Mouse (Mus musculus) inflammation-experienced regulatory T-cells (primary cell): ENCODE results near the gene Zic2. TPM values are rescaled to one million over a fixed set of nuclear protein-coding genes. Genes with fewer than 3 reads are reported as not detected.

Source experiments
- polyA plus RNA-seq, 2 experiments: library from polyadenylated mRNA; unstranded; fragments of 100-300 nt; shearing (Covaris generic); gene quantifications; one replicate each; pipeline ENCODE4 v1.2.1; 2017

Gene Zic2
- polyA plus RNA-seq = 1 to 10 TPM in 1 of 2 experiments, not detected in 1; 1.0 TPM

DNA sequence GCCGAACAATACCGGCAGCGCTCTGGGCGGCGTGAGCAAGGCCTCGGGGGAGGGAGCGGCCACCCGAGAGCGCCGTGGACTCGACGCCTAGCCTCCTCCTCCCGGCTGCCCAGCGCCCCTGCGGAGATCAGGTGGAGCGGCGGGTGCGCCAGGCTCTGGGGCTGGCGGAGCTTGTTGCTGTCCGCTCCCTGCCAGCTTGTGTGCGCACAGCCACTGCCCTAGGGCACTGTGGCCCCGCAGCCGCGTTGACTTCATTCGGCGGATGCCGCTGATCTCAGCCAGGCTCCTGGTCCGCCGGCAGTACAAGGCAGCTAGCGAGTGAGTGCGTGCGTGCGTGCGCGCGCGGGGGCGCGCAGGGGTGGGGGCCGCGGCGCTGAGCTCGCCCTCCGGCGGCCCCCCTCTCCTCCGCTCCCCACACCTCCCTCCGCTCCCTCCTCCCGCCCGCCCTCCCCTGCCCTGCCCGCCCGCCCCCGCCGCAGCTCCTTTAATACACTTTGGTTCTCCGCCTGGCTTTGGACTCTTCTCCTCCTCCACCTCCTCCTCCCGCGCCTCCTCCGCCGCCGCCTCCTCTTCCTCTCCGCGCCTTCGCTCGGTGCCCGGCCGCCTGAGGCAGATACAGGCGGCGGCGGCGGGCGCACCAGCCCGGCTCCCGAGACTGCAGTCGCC, at the start of gene Zic2:
Gene Zic2, plus strand, starts transcription at position 545 of the 666 bp plus-strand sequence.

GRCm38 (mm10) chr14:122450496-122451382, 24.5 kb upstream of the Zic2 start, which contains the start of gene Gm5089:
TSS of gene Gm5089 (minus strand) at chr14:122451115.

DNA sequence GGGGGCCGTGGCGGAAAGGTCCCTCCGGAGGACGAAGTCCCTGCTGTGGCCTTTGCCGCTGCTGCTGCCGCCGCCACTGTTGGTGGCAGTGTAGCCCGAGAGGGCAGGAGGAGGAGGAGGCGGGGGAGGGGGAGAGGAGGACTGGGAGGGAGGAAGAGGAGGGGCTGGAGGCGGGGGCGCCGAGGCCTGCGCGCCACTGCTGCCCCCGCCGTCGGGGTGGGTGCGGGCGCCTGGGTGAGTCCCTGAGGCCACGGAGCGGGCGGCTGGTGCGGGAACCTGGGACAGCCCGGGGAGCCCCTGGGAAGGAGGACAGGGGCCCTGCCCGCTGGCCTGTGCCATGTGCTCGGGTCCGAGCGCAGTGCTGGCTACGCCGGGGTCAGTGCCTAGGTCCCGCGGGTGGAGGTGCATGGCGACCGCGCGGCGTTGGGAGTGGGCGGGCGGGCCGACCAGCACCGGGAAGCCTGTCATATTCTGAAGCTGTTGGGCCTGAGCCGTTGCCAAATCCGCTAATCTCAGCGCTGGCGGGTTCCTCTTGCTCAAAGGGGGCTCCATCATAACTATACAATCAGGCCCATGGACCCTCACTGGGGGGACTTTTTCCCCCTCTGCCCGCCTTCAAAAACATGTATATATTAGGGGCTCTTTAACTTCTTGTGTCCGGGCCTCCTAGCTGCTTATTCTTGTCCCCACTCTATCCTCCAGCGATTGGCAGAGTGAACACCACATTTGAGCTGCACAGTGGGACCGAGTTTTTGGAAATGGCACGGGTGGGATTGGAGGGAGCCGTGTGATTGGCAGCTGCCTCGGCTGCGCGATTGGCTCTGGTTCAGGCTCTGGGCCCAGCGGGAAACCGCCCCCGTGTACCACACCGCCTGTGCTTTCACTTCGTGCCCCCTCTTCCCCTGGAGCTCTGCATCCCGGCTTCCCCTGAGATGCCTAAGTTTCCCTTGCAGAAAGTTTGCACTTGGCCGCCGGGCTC, 10.2 kb upstream of the Zic2 start, which contains the start of gene Zic5:
Gene Zic5, minus strand, starts transcription at position 915 of the 979 bp plus-strand sequence.

DNA sequence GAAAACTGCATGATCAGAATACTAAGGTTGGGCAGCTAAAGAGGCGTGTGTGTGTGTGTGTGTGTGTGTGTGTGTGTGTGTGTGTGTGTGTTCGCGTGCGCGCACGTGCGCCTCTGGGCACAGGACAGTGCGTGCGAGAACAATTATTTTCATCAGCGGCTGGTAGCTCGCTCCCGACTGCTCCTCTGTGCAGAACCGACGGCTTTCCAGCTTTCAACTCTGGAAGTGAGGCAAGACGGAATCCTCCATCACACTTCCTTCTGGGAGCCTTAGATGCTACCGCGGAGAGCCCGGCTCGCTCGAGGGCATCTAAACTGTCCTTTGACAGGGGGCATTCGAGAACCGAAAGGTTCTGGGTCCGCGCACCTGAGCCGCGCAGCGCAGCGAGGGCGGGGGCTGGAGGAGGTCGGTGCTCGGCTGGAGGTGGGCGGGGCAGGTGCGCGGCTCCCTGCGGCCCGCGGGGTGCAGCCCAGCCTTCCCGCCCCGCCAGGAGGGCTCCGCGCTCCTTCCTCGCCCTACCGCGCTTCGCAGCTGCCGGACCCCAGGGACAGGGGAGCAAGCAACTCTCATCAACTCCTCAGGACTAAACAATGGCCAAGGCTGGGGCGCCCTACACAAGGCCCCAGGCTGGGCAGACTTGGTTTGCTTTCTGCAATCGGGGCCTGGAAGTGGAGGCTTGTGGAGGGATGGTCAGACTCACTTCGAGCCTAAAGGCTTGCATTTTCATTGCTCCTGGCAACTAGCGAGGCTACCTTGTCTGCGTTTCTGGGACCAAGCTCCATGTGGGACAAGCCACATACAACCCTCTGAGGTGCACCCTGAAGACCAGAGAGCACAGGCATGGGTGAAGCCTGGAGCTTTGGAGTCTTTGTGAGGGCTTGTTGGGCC, 15.4 kb downstream of the Zic2 start, which contains the start of gene Gm10837:
Gene Gm10837, plus strand, starts transcription at position 146 of the 888 bp plus-strand sequence.

Other genes with a start within 250 kb of the Zic2 start
- gene Gm5089, start 24.3 kb upstream of the Zic2 start, polyA plus RNA-seq = under 1 TPM in 1 of 2 experiments, not detected in 1; 0.32 TPM
- gene Zic5, start 9.8 kb upstream of the Zic2 start, polyA plus RNA-seq = 1 to 10 TPM in 1 of 2 experiments, under 1 TPM in 1; 0.19 to 1.4 TPM
- under 1 TPM; 0.20 to 0.72 TPM for gene Gm10837, start 15.2 kb downstream of the Zic2 start, polyA plus RNA-seq
- 10 to 100 TPM; 29.3 to 31.6 TPM for gene Pcca, start 58.9 kb downstream of the Zic2 start, polyA plus RNA-seq